Mouse (Mus musculus) embryonic facial prominence, embryonic 12.5 days (tissue): ENCODE data around the gene Fcho1. TPM values are rescaled to one million over a fixed set of nuclear protein-coding genes. Genes with fewer than 3 reads are reported as not detected.
A peak's percentile ranks its signal among the peaks of the same experiment; 100 is the strongest.

Experiments used
- ATAC-seq: fragments of 200-750 bp; cut with Nextera tagmentation; 2 replicates; pipeline ENCODE4 v1.8.0; 2017; ENCODE audit not compliant: insufficient number of reproducible peaks, insufficient read depth, low FRiP score, low TSS enrichment
- H3K27ac ChIP-seq: fragments of 300-500 bp; sonication (generic); 2 replicates; pipeline ENCODE4 v1.5.1; 2016; ENCODE audit warnings: mild to moderate bottlenecking
- H3K27me3 ChIP-seq: fragments of 300-500 bp; sonication (generic); 2 replicates; pipeline ENCODE4 v1.6.1; 2016; ENCODE audit warnings: mild to moderate bottlenecking, moderate library complexity
- H3K36me3 ChIP-seq: fragments of 300-500 bp; sonication (generic); 2 replicates; pipeline ENCODE4 v1.6.1; 2016; ENCODE audit warnings: mild to moderate bottlenecking
- H3K4me1 ChIP-seq: fragments of 300-500 bp; sonication (generic); 2 replicates; pipeline ENCODE4 v1.6.1; 2016
- H3K4me2 ChIP-seq: fragments of 300-500 bp; sonication (generic); replicated peaks from 2 replicates; pipeline ENCODE4 v1.6.1; 2016; ENCODE audit warnings: mild to moderate bottlenecking, moderate library complexity
- H3K4me3 ChIP-seq: fragments of 300-500 bp; sonication (generic); 2 replicates; pipeline ENCODE4 v1.5.1; 2016; ENCODE audit warnings: mild to moderate bottlenecking
- H3K9ac ChIP-seq: fragments of 300-500 bp; sonication (generic); 2 replicates; pipeline ENCODE4 v1.6.1; 2016; ENCODE audit warnings: mild to moderate bottlenecking, moderate library complexity
- H3K9me3 ChIP-seq: fragments of 300-500 bp; sonication (generic); 2 replicates; pipeline ENCODE4 v1.6.1; 2016; ENCODE audit warnings: mild to moderate bottlenecking, moderate library complexity
- WGBS: fragments of 180-500 bp; shearing (Covaris S2); methylation state at CpG from one replicate; pipeline ENCODE4 v1.1.7; 2016; 5-methylcytosine and 5-hydroxymethylcytosine counted together
- polyA plus RNA-seq: library from polyadenylated mRNA; unstranded; fragments of >200 nt; fragmentation: Nextera tagmentation; extraction: Ambion mirVana; gene quantifications from 2 replicates; pipeline ENCODE4 v1.2.1, GENCODE M21; 2016

The Fcho1 gene
- polyA plus RNA-seq, 1 experiment from 2014 or later = 7.4 TPM

- no peaks in the 10 kb centered on the region for H3K36me3 ChIP-seq
- H3K9me3 ChIP-seq = no peaks in the 10 kb centered on the region
- ATAC-seq = 0 out of 2 replicates have a peak, but pooled peaks have one; percentile 22
- WGBS = 2% methylated on average over 46 of the region's 46 CpGs
- H3K27ac ChIP-seq = no peak overlapping the region
- peaks cover 18% of the 10 kb centered on the region for H3K4me1 ChIP-seq
- peak overlapping the region; percentile 20 for H3K4me3 ChIP-seq
- peaks cover 94% of the 10 kb centered on the region for H3K27me3 ChIP-seq
- peak overlapping the region; percentile 43 for H3K4me2 ChIP-seq
- H3K9ac ChIP-seq = peak overlapping the region; percentile 28
These were observed 45.9 kb downstream of the Fcho1 start for GRCm38 (mm10) chr8:71679550-71680168.

GRCm38 (mm10) chr8:71679116-71679515 lies 46.4 kb downstream of the Fcho1 start:
- no peak for ATAC-seq
- H3K27me3 ChIP-seq = peaks cover 89% of the 10 kb centered on the region
- peak overlapping the region; percentile 28; the same call in 1 of the 2 replicates for H3K9ac ChIP-seq
- H3K4me1 ChIP-seq = peaks cover 18% of the 10 kb centered on the region
- WGBS = 10% methylated on average over 16 of the region's 16 CpGs
- H3K36me3 ChIP-seq = no peaks in the 10 kb centered on the region
- H3K4me2 ChIP-seq = peak overlapping the region; percentile 43
- H3K9me3 ChIP-seq = no peaks in the 10 kb centered on the region
- H3K27ac ChIP-seq = no peak overlapping the region
- H3K4me3 ChIP-seq = peak overlapping the region; percentile 20

- H3K9me3 ChIP-seq = no peaks in the 10 kb centered on the region
- no peak overlapping the region for H3K4me2 ChIP-seq
- H3K27me3 ChIP-seq = peaks cover 80% of the 10 kb centered on the region
- H3K9ac ChIP-seq = no peak overlapping the region
- no peak for ATAC-seq
- WGBS = 61% methylated on average over 4 of the region's 4 CpGs
- H3K4me1 ChIP-seq = peaks cover 18% of the 10 kb centered on the region
- no peak overlapping the region for H3K27ac ChIP-seq
- H3K4me3 ChIP-seq = no peak overlapping the region
- no peaks in the 10 kb centered on the region for H3K36me3 ChIP-seq
These were observed 47.3 kb downstream of the Fcho1 start for GRCm38 (mm10) chr8:71678216-71678615.

GRCm38 (mm10) chr8:71677555-71677954 lies 48.0 kb downstream of the Fcho1 start:
- Histone ChIP-seq H3K9ac (no peak overlapping the region), H3K4me1 (peaks cover 18% of the 10 kb centered on the region), H3K27ac (no peak overlapping the region), H3K9me3 (no peaks in the 10 kb centered on the region), H3K4me2 (no peak overlapping the region; the same call in 1 of the 2 replicates), H3K27me3 (peaks cover 73% of the 10 kb centered on the region), H3K36me3 (no peaks in the 10 kb centered on the region), H3K4me3 (no peak overlapping the region)
- no peak for ATAC-seq

GRCm38 (mm10) chr8:71676803-71677202 lies 48.7 kb downstream of the Fcho1 start:
- Histone ChIP-seq H3K4me2 (peak overlapping the region; percentile 92), H3K27ac (0 out of 2 replicates have a peak overlapping the region, but pooled peaks have one; percentile 69), H3K9ac (peak overlapping the region; percentile 73), H3K4me3 (peak overlapping the region; percentile 70), H3K27me3 (peaks cover 66% of the 10 kb centered on the region), H3K36me3 (no peaks in the 10 kb centered on the region), H3K9me3 (no peaks in the 10 kb centered on the region), H3K4me1 (peaks cover 18% of the 10 kb centered on the region)
- no peak for ATAC-seq
- 59% methylated on average over 9 of the region's 9 CpGs for WGBS

GRCm38 (mm10) chr8:71676020-71676741 lies 49.3 kb downstream of the Fcho1 start, which contains the start of gene Jak3:
Jak3 (plus strand) TSS chr8:71676296.
- H3K27me3 ChIP-seq = peaks cover 61% of the 10 kb centered on the region
- peak within 1 kb of the TSS; percentile 69; the same call in 1 of the 2 replicates for H3K27ac ChIP-seq
- no peaks in the 10 kb centered on the region for H3K9me3 ChIP-seq
- peak within 1 kb of the TSS; percentile 73 for H3K9ac ChIP-seq
- peak within 1 kb of the TSS; percentile 70 for H3K4me3 ChIP-seq
- peaks cover 14% of the 10 kb centered on the region for H3K4me1 ChIP-seq
- peak within 1 kb of the TSS; percentile 92 for H3K4me2 ChIP-seq
- ATAC-seq = no peak
- WGBS = 2% methylated on average over 40 of the region's 40 CpGs
- no peaks in the 10 kb centered on the region for H3K36me3 ChIP-seq

- H3K27me3 ChIP-seq = peaks cover 61% of the 10 kb centered on the region
- H3K4me1 ChIP-seq = peaks cover 15% of the 10 kb centered on the region
- H3K27ac ChIP-seq = no peak overlapping the region
- WGBS = 32% methylated on average over 9 of the region's 9 CpGs
- H3K4me2 ChIP-seq = peak overlapping the region; percentile 92
- ATAC-seq = no peak
- no peaks in the 10 kb centered on the region for H3K9me3 ChIP-seq
- H3K36me3 ChIP-seq = no peaks in the 10 kb centered on the region
- no peak overlapping the region for H3K9ac ChIP-seq
- no peak overlapping the region for H3K4me3 ChIP-seq
These were observed 50.0 kb downstream of the Fcho1 start for GRCm38 (mm10) chr8:71675456-71676019.

GRCm38 (mm10) chr8:71674071-71674470 lies 51.4 kb downstream of the Fcho1 start:
- Histone ChIP-seq H3K36me3 (no peaks in the 10 kb centered on the region), H3K4me2 (no peak overlapping the region), H3K4me1 (peaks cover 15% of the 10 kb centered on the region), H3K9me3 (no peaks in the 10 kb centered on the region), H3K27me3 (peaks cover 56% of the 10 kb centered on the region), H3K27ac (no peak overlapping the region), H3K4me3 (no peak overlapping the region), H3K9ac (no peak overlapping the region)
- ATAC-seq = no peak
- WGBS = 82% methylated on average over 2 of the region's 2 CpGs

GRCm38 (mm10) chr8:71672168-71672735 lies 53.3 kb downstream of the Fcho1 start:
- Histone ChIP-seq H3K27me3 (peaks cover 56% of the 10 kb centered on the region), H3K36me3 (no peaks in the 10 kb centered on the region), H3K9ac (peak overlapping the region; percentile 41; the same call in 1 of the 2 replicates), H3K4me3 (peak overlapping the region; percentile 39; the same call in 1 of the 2 replicates), H3K9me3 (no peaks in the 10 kb centered on the region), H3K4me2 (peak overlapping the region; percentile 85), H3K4me1 (peaks cover 23% of the 10 kb centered on the region), H3K27ac (no peak overlapping the region)
- ATAC-seq = no peak
- 58% methylated on average over 6 of the region's 6 CpGs for WGBS

GRCm38 (mm10) chr8:71671549-71671965 lies 54.0 kb downstream of the Fcho1 start, which contains the start of gene Unc13a:
Unc13a (minus strand) TSS chr8:71671757.
- Histone ChIP-seq H3K4me1 (peaks cover 23% of the 10 kb centered on the region), H3K9me3 (no peaks in the 10 kb centered on the region), H3K36me3 (no peaks in the 10 kb centered on the region), H3K4me2 (peak within 1 kb of the TSS; percentile 85), H3K27ac (no peak within 1 kb of the TSS), H3K27me3 (peaks cover 56% of the 10 kb centered on the region), H3K4me3 (peak within 1 kb of the TSS; percentile 39), H3K9ac (peak within 1 kb of the TSS; percentile 53)
- under 1% methylated on average over 42 of the region's 42 CpGs for WGBS
- peak; percentile 47 for ATAC-seq
